Mouse (Mus musculus): ENCODE measurements around the gene Ctcfl.
A peak's percentile ranks its signal among the peaks of the same experiment; 100 is the strongest.
"Not testable (repeated sequence)": the region's sequence is repeated elsewhere in the genome, so short reads cannot be mapped to it uniquely, and the experiment has no call there.

DNA sequence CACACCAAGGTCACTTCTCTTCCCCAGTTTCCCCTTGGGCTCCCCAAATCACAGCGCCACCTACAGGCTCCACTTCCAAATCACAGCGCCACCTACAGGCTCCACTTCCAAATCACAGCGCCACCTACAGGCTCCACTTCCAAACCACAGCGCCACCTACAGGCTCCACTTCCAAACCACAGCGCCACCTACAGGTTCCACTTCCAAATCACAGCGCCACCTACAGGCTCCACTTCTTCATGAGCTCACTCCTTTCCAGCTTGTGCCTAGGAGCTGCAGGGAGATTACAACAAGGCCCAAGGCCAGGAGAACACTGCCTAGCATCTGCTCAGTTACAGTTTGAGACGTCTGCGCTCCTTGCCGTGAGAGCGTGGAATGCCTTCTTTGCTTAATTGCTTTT, 22.0 kb downstream of the Ctcfl start:
- peak; percentile 86 for TF ChIP-seq CTCF (IDR thresholded peaks at IDR 0.05; ENCODE audit: low read depth)
- TF ChIP-seq EP300 (IDR thresholded peaks at IDR 0.05; ENCODE audit: low read depth) = not testable (repeated sequence)
